In genomic region chr13:60744078-60744460, GRCm38 (mm10) we compare ENCODE assay signal across 8 mouse cellular contexts. TPM values are rescaled to one million over a fixed set of nuclear protein-coding genes. Genes with fewer than 3 reads are reported as not detected.
DNase-seq lines count a peak whose midpoint lies in the region; ATAC-seq lines count a peak whose summit lies in the region.

No protein-coding gene starts in this region.

- intact Hi-C loops in left cerebral cortex, postnatal 14 days (cut with DNase I), result loop anchor here (10.0 kb wide), 1 partner anchor 899 kb away; no protein-coding TSS in a partner anchor

- peak; percentile 79 for DNase-seq in adrenal gland, adult 2 months
- DNase-seq in embryo, embryonic 10.5 days (ENCODE audit: low spot score), result peak; percentile 83
- DNase-seq in gastrocnemius, postnatal 25 days, result peak; percentile 45
- peak; percentile 77 for DNase-seq in induced T-regulatory cell, adult 2 months (ENCODE audit: low read depth)
- peak; percentile 84 to 89 for DNase-seq in left cerebral cortex, postnatal 14 days (ENCODE audit: low spot score in 2 of 2)
- DNase-seq in right cerebral cortex, postnatal 10 days (ENCODE audit: low spot score in 2 of 2), result peak; percentile 85 to 90
- peak; percentile 88 for DNase-seq in urinary bladder, postnatal 25 days (ENCODE audit: low spot score)

- peak; percentile 32 for ATAC-seq in megakaryocyte-erythroid progenitor cell, adult 5-6 weeks (replicated peaks; ENCODE audit: low FRiP score, low TSS enrichment, poor library complexity, severe bottlenecking)

RNA-seq across cellular contexts. Expression of gene BC051665, which starts 42.1 kb away (rescaled TPM):
- total RNA-seq in adrenal gland, adult 2 months (2021), result not detected
- polyA plus RNA-seq in adrenal gland, adult 2 months (2012; rRNA removed), result not detected in 2 replicates
- not detected for total RNA-seq in gastrocnemius, postnatal 25 days (2021)
- total RNA-seq in left cerebral cortex, postnatal 14 days (2021), result not detected
- total RNA-seq in megakaryocyte-erythroid progenitor cell, adult 5-6 weeks (2014; fragmentation: Nextera tagmentation), result not detected in 2 replicates
- total RNA-seq in megakaryocyte-erythroid progenitor cell, adult 5-6 weeks (2017), result not detected in 2 replicates

RNA-seq across cellular contexts. Expression of gene Ctsll3, which starts 58.6 kb away (rescaled TPM):
- total RNA-seq in adrenal gland, adult 2 months (2021), result not detected
- polyA plus RNA-seq in adrenal gland, adult 2 months (2012; rRNA removed), result not detected in 2 replicates
- total RNA-seq in gastrocnemius, postnatal 25 days (2021), result not detected
- not detected for total RNA-seq in left cerebral cortex, postnatal 14 days (2021)
- not detected in 2 replicates for total RNA-seq in megakaryocyte-erythroid progenitor cell, adult 5-6 weeks (2014; fragmentation: Nextera tagmentation)
- total RNA-seq in megakaryocyte-erythroid progenitor cell, adult 5-6 weeks (2017), result not detected in 2 replicates

Comparison
In these comparisons a context has a peak if more than half of its experiments do, and no peak if none do; other contexts are left out.
1. Peak in every context shown above with its lines: DNase-seq and ATAC-seq.